Mouse (Mus musculus) lung, embryonic 15.5 days (tissue): ENCODE results near the gene Sptbn2. TPM values are rescaled to one million over a fixed set of nuclear protein-coding genes. Genes with fewer than 3 reads are reported as not detected.
A peak's percentile ranks its signal among the peaks of the same experiment; 100 is the strongest.
"Not testable (repeated sequence)": the region's sequence is repeated elsewhere in the genome, so short reads cannot be mapped to it uniquely, and the experiment has no call there.

Experiments used
- ATAC-seq: fragments of 200-750 bp; cut with Nextera tagmentation; 2 replicates; pipeline ENCODE4 v1.8.0; 2017; ENCODE audit warnings: moderate number of reproducible peaks, borderline replicate concordance; ENCODE audit not compliant: low FRiP score, low TSS enrichment; ENCODE audit errors: extremely low read depth
- H3K27ac ChIP-seq: fragments of 300-500 bp; sonication (generic); 2 replicates; pipeline ENCODE4 v1.5.1; 2015; ENCODE audit warnings: moderate library complexity, mild to moderate bottlenecking, inconsistent platforms
- H3K27me3 ChIP-seq: fragments of 300-500 bp; sonication (generic); 2 replicates; pipeline ENCODE4 v1.6.1; 2015; ENCODE audit warnings: inconsistent platforms
- H3K36me3 ChIP-seq: fragments of 300-500 bp; sonication (generic); 2 replicates; pipeline ENCODE4 v1.6.1; 2015; ENCODE audit warnings: inconsistent platforms
- H3K4me1 ChIP-seq: fragments of 300-500 bp; sonication (generic); 2 replicates; pipeline ENCODE4 v1.6.1; 2015; ENCODE audit warnings: inconsistent platforms
- H3K4me2 ChIP-seq: fragments of 300-500 bp; sonication (generic); 2 replicates; pipeline ENCODE4 v1.6.1; 2015; ENCODE audit warnings: inconsistent platforms, mild to moderate bottlenecking, moderate library complexity
- H3K4me3 ChIP-seq: fragments of 300-500 bp; sonication (generic); 2 replicates; pipeline ENCODE4 v1.5.1; 2015; ENCODE audit warnings: mild to moderate bottlenecking, inconsistent platforms
- H3K9ac ChIP-seq: fragments of 300-500 bp; sonication (generic); 2 replicates; pipeline ENCODE4 v1.6.1; 2015; ENCODE audit warnings: inconsistent platforms
- H3K9me3 ChIP-seq: fragments of 300-500 bp; sonication (generic); 2 replicates; pipeline ENCODE4 v1.6.1; 2016; ENCODE audit warnings: inconsistent platforms
- WGBS: fragments of 180-500 bp; shearing (Covaris S2); methylation state at CpG from one replicate; pipeline ENCODE4 v1.1.7; 2015; 5-methylcytosine and 5-hydroxymethylcytosine counted together
- polyA plus RNA-seq: library from polyadenylated mRNA; unstranded; fragments of >200 nt; fragmentation: Nextera tagmentation; extraction: Ambion mirVana; gene quantifications from 2 replicates; pipeline ENCODE4 v1.2.1, GENCODE M21; 2015

The Sptbn2 gene
- polyA plus RNA-seq, 1 experiment from 2014 or later, result 1.1 TPM

- Histone ChIP-seq H3K27ac (no peak overlapping the region), H3K4me2 (no peak overlapping the region), H3K9ac (no peak overlapping the region), H3K36me3 (no peaks in the 10 kb centered on the region), H3K4me3 (no peak overlapping the region), H3K9me3 (no peaks in the 10 kb centered on the region), H3K27me3 (no peaks in the 10 kb centered on the region), H3K4me1 (0 out of 2 replicates have a peak, but pooled peaks cover 3% of the 10 kb centered on the region)
- 84% methylated on average over 9 of the region's 9 CpGs for WGBS
- no peak for ATAC-seq
Measured at GRCm38 (mm10) chr19:4747631-4748312, 36.8 kb downstream of the Sptbn2 start.

- H3K9me3 ChIP-seq, result no peaks in the 10 kb centered on the region
- no peak overlapping the region for H3K4me2 ChIP-seq
- no peak for ATAC-seq
- H3K9ac ChIP-seq, result no peak overlapping the region
- WGBS, result 80% methylated on average over 10 of the region's 10 CpGs
- no peaks in the 10 kb centered on the region for H3K36me3 ChIP-seq
- H3K27me3 ChIP-seq, result no peaks in the 10 kb centered on the region
- H3K27ac ChIP-seq, result no peak overlapping the region
- no peak overlapping the region for H3K4me3 ChIP-seq
- 0 out of 2 replicates have a peak, but pooled peaks cover 3% of the 10 kb centered on the region for H3K4me1 ChIP-seq
Measured at GRCm38 (mm10) chr19:4748493-4748892, 37.5 kb downstream of the Sptbn2 start.

GRCm38 (mm10) chr19:4749975-4750374, 39.0 kb downstream of the Sptbn2 start:
- H3K36me3 ChIP-seq, result no peaks in the 10 kb centered on the region
- H3K27ac ChIP-seq, result no peak overlapping the region
- H3K9me3 ChIP-seq, result no peaks in the 10 kb centered on the region
- no peak for ATAC-seq
- no peaks in the 10 kb centered on the region for H3K27me3 ChIP-seq
- H3K4me2 ChIP-seq, result no peak overlapping the region
- 83% methylated on average over 6 of the region's 6 CpGs for WGBS
- H3K4me3 ChIP-seq, result no peak overlapping the region
- H3K9ac ChIP-seq, result no peak overlapping the region
- H3K4me1 ChIP-seq, result 0 out of 2 replicates have a peak, but pooled peaks cover 3% of the 10 kb centered on the region

GRCm38 (mm10) chr19:4755565-4756192, 44.7 kb downstream of the Sptbn2 start:
- H3K9ac ChIP-seq, result peak overlapping the region; percentile 68
- no peaks in the 10 kb centered on the region for H3K9me3 ChIP-seq
- peak overlapping the region; percentile 70 for H3K4me2 ChIP-seq
- peak overlapping the region; percentile 96 for H3K27ac ChIP-seq
- peaks cover 12% of the 10 kb centered on the region for H3K36me3 ChIP-seq
- ATAC-seq, result peak; percentile 75
- H3K4me3 ChIP-seq, result peak overlapping the region; percentile 68
- WGBS, result 0% methylated on average over 10 of the region's 10 CpGs
- H3K27me3 ChIP-seq, result no peaks in the 10 kb centered on the region
- H3K4me1 ChIP-seq, result peaks cover 19% of the 10 kb centered on the region

- Histone ChIP-seq H3K27me3 (no peaks in the 10 kb centered on the region), H3K36me3 (peaks cover 16% of the 10 kb centered on the region), H3K4me3 (peak within 1 kb of the TSS; percentile 68), H3K9ac (peak within 1 kb of the TSS; percentile 68), H3K4me2 (peak within 1 kb of the TSS; percentile 70), H3K4me1 (peaks cover 19% of the 10 kb centered on the region), H3K27ac (peak within 1 kb of the TSS; percentile 96), H3K9me3 (no peaks in the 10 kb centered on the region)
- WGBS, result under 1% methylated on average over 65 of the region's 65 CpGs
- peak; percentile 97 for ATAC-seq
Measured at GRCm38 (mm10) chr19:4756193-4756911, 45.4 kb downstream of the Sptbn2 start, which contains the start of gene Rbm4b. Rbm4b (plus strand) TSS chr19:4756497.

GRCm38 (mm10) chr19:4756921-4757320, 46.0 kb downstream of the Sptbn2 start:
- 1% methylated on average over 9 of the region's 9 CpGs for WGBS
- Histone ChIP-seq H3K4me2 (peak overlapping the region; percentile 70), H3K4me1 (peaks cover 19% of the 10 kb centered on the region)

GRCm38 (mm10) chr19:4760544-4760943, 49.6 kb downstream of the Sptbn2 start:
- H3K9ac ChIP-seq, H3K4me3 ChIP-seq, H3K27ac ChIP-seq, H3K9me3 ChIP-seq, H3K4me2 ChIP-seq, H3K27me3 ChIP-seq, ATAC-seq: not testable (repeated sequence)
- 89% methylated on average over 8 of the region's 8 CpGs for WGBS
- Histone ChIP-seq H3K4me1 (peaks cover 19% of the 10 kb centered on the region), H3K36me3 (peaks cover 50% of the 10 kb centered on the region)

More at GRCm38 (mm10) chr19:4756921-4757320, 46.0 kb downstream of the Sptbn2 start:
- H3K9me3 ChIP-seq, result no peaks in the 10 kb centered on the region
- no peaks in the 10 kb centered on the region for H3K27me3 ChIP-seq
- H3K36me3 ChIP-seq, result peaks cover 21% of the 10 kb centered on the region
- H3K27ac ChIP-seq, result peak overlapping the region; percentile 96
- ATAC-seq, result no peak
- H3K4me3 ChIP-seq, result peak overlapping the region; percentile 68
- peak overlapping the region; percentile 68 for H3K9ac ChIP-seq

- Histone ChIP-seq H3K9me3 (no peaks in the 10 kb centered on the region), H3K4me3 (no peak overlapping the region), H3K9ac (no peak overlapping the region), H3K27me3 (no peaks in the 10 kb centered on the region), H3K4me2 (no peak overlapping the region), H3K27ac (no peak overlapping the region), H3K4me1 (peaks cover 14% of the 10 kb centered on the region), H3K36me3 (peaks cover 69% of the 10 kb centered on the region)
- ATAC-seq, result no peak
- WGBS, result 50% methylated on average over 1 of the region's 1 CpGs
Measured at GRCm38 (mm10) chr19:4762876-4763275, 51.9 kb downstream of the Sptbn2 start.

GRCm38 (mm10) chr19:4767507-4768148, 56.7 kb downstream of the Sptbn2 start:
- Histone ChIP-seq H3K9me3 (no peaks in the 10 kb centered on the region), H3K27me3 (no peaks in the 10 kb centered on the region), H3K27ac (no peak overlapping the region), H3K4me1 (no peaks in the 10 kb centered on the region), H3K4me3 (no peak overlapping the region), H3K4me2 (no peak overlapping the region), H3K36me3 (peaks cover 80% of the 10 kb centered on the region), H3K9ac (no peak overlapping the region)
- no peak for ATAC-seq
- WGBS, result 66% methylated on average over 12 of the region's 12 CpGs

GRCm38 (mm10) chr19:4772785-4773184, 61.8 kb downstream of the Sptbn2 start:
- ATAC-seq, result no peak
- no peak overlapping the region for H3K4me2 ChIP-seq
- no peak overlapping the region for H3K4me3 ChIP-seq
- no peak overlapping the region for H3K27ac ChIP-seq
- no peaks in the 10 kb centered on the region for H3K9me3 ChIP-seq
- H3K4me1 ChIP-seq, result no peaks in the 10 kb centered on the region
- no peaks in the 10 kb centered on the region for H3K27me3 ChIP-seq
- H3K36me3 ChIP-seq, result peaks cover 71% of the 10 kb centered on the region
- 59% methylated on average over 3 of the region's 3 CpGs for WGBS
- no peak overlapping the region for H3K9ac ChIP-seq

- no peak for ATAC-seq
- no peak overlapping the region for H3K9ac ChIP-seq
- no peak overlapping the region for H3K4me3 ChIP-seq
- no peak overlapping the region for H3K4me2 ChIP-seq
- H3K9me3 ChIP-seq, result no peaks in the 10 kb centered on the region
- no peaks in the 10 kb centered on the region for H3K4me1 ChIP-seq
- no peak overlapping the region for H3K27ac ChIP-seq
- H3K36me3 ChIP-seq, result peaks cover 81% of the 10 kb centered on the region
- no peaks in the 10 kb centered on the region for H3K27me3 ChIP-seq
- WGBS, result 82% methylated on average over 2 of the region's 2 CpGs
Measured at GRCm38 (mm10) chr19:4782891-4783290, 71.9 kb downstream of the Sptbn2 start.
